Mouse (Mus musculus): ENCODE measurements around the gene Ddi1.
"Not testable (repeated sequence)": the region's sequence is repeated elsewhere in the genome, so short reads cannot be mapped to it uniquely, and the experiment has no call there.

Ddi1 gene

GRCm38 (mm10) chr9:6269796-6270280 lies at the start of gene Ddi1:
Gene Ddi1 (minus strand): TSS chr9:6269846.
- no peak for DNase-seq (ENCODE audit: low spot score)

GRCm38 (mm10) chr9:6317114-6317513 lies 47.5 kb upstream of the Ddi1 start:
- no peak for DNase-seq (ENCODE audit: low spot score)

GRCm38 (mm10) chr9:6305847-6306246 lies 36.2 kb upstream of the Ddi1 start:
- DNase-seq (ENCODE audit: low spot score): no peak

GRCm38 (mm10) chr9:6304590-6304989 lies 34.9 kb upstream of the Ddi1 start:
- DNase-seq (ENCODE audit: low spot score): no peak

GRCm38 (mm10) chr9:6302050-6302449 lies 32.4 kb upstream of the Ddi1 start:
- no peak for DNase-seq (ENCODE audit: low spot score)

- DNase-seq (ENCODE audit: low spot score): no peak
Measured at GRCm38 (mm10) chr9:6298547-6298946, 28.9 kb upstream of the Ddi1 start.

- DNase-seq (ENCODE audit: low spot score): no peak
Measured at GRCm38 (mm10) chr9:6289211-6289696, 19.6 kb upstream of the Ddi1 start.

- DNase-seq (ENCODE audit: low spot score): no peak
Measured at GRCm38 (mm10) chr9:6286770-6287169, 17.1 kb upstream of the Ddi1 start.

GRCm38 (mm10) chr9:6277526-6277925 lies 7.9 kb upstream of the Ddi1 start:
- DNase-seq (ENCODE audit: low spot score): no peak

GRCm38 (mm10) chr9:6276395-6276794 lies 6.7 kb upstream of the Ddi1 start:
- no peak for DNase-seq (ENCODE audit: low spot score)

- DNase-seq (ENCODE audit: low spot score): no peak
Measured at GRCm38 (mm10) chr9:6264820-6265219, 4.8 kb downstream of the Ddi1 start.

GRCm38 (mm10) chr9:6257072-6257471 lies 12.6 kb downstream of the Ddi1 start:
- no peak for DNase-seq (ENCODE audit: low spot score)

GRCm38 (mm10) chr9:6251990-6252389 lies 17.7 kb downstream of the Ddi1 start:
- no peak for DNase-seq (ENCODE audit: low spot score)

- DNase-seq (ENCODE audit: low spot score): no peak
Measured at GRCm38 (mm10) chr9:6250320-6250719, 19.3 kb downstream of the Ddi1 start.

GRCm38 (mm10) chr9:6235982-6236381 lies 33.7 kb downstream of the Ddi1 start:
- not testable (repeated sequence) for DNase-seq (ENCODE audit: low spot score)

GRCm38 (mm10) chr9:6217505-6217904 lies 52.1 kb downstream of the Ddi1 start:
- no peak for DNase-seq (ENCODE audit: low spot score)

- DNase-seq (ENCODE audit: low spot score): no peak
Measured at GRCm38 (mm10) chr9:6212862-6213261, 56.8 kb downstream of the Ddi1 start.

All from spleen, adult 12 weeks (tissue).